Mouse (Mus musculus) CH12.LX (cell line): ENCODE data around the gene Vdac1.

Experiments used
- CTCF ChIP-seq, 2 experiments: IDR thresholded peaks in 1 of 2; conservative IDR thresholded peaks in 1 of 2; 2 replicates each; pipeline ENCODE4 v1.5.1; 2011 to 2012; ENCODE audit warnings: low read depth in 2 of 2, low read length in 2 of 2, improper control_type of control experiment in 1 of 2, inconsistent platforms in 1 of 2, mild to moderate bottlenecking in 1 of 2, moderate library complexity in 1 of 2
- JUND ChIP-seq: conservative IDR thresholded peaks from 2 replicates; pipeline ENCODE4 v1.6.1; 2011; ENCODE audit warnings: low read depth, low read length, improper control_type of control experiment
- KAT2A ChIP-seq: IDR thresholded peaks from 2 replicates; pipeline ENCODE4 v1.6.1; 2012; ENCODE audit warnings: low read length, improper control_type of control experiment, inconsistent platforms; ENCODE audit not compliant: insufficient replicate concordance
- RCOR1 ChIP-seq: conservative IDR thresholded peaks from 2 replicates; pipeline ENCODE4 v1.6.1; 2012; ENCODE audit warnings: low read depth, mild to moderate bottlenecking, inconsistent platforms, low read length, improper control_type of control experiment

GRCm38 (mm10) chr11:52338351-52338750, 22.3 kb upstream of the Vdac1 start:
- TF ChIP-seq CTCF (conservative IDR thresholded peaks at IDR 0.05 in 1 of 2, IDR thresholded peaks at IDR 0.05 in 1 of 2; ENCODE audit: low read depth in 2 of 2, low read length in 2 of 2) = no peak
- no peak for TF ChIP-seq JUND
- TF ChIP-seq KAT2A = no peak
- no peak for TF ChIP-seq RCOR1
